Mouse (Mus musculus) frontal cortex, postnatal 25 days (tissue): ENCODE measurements at regions not wholly inside any gene's neighbourhood (a gene's known extent, or its start where the extent isn't known, plus 50 kb on each side); places are given as distances from the start of the nearest gene placed in this dataset.

ENCODE experiments used
- DNase-seq, 2 experiments: peaks; one replicate each; pipeline ENCODE4 v3.0.0; 2022; ENCODE audit warnings: low spot score in 2 of 2

DNA sequence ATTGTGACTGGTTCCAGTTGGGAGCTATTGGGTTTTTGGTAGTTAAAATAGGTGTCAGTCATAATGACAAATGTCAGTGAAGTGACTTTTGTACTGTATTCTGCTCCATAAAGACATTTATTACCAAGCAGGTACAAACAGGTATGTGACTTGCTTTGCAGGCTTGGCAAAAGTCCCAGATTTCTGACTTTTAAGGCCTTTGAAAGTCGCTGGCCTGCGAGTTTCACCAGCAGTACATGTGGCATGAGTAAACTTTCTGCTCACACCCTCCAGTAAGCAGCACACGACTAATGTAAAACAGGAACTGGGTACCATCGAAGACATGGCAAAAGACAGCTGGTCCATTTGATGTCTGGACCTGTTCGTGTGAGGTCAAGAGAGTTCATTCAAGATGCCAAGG is 659.2 kb downstream of the Zfp706 start:
- DNase-seq = no peak

DNA sequence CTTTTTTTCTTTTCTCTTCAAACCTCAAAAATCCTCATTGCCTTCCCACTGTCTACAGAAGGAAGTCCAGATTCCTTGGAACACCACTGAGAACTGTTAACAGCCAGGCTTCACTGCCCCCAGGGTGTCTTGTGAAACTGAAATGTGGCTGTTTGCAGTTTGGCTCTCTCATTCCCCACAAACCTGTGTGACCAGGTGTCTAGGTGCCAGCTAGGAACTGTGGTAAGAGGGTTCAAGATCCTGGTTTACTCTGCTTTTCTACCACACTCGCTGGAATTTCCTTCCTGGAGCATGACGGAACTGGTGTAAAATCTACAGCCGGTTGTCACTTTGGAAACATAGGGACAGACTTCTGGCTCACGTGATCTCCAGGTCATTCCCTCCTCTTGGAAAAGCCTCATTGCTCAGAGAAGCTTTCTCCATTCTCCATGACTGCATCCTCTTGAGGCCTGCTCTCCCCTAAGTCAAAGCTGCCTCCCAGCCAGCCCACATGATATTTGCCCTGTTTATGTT is 660.2 kb downstream of the Zfp706 start:
- DNase-seq = no peak

DNA sequence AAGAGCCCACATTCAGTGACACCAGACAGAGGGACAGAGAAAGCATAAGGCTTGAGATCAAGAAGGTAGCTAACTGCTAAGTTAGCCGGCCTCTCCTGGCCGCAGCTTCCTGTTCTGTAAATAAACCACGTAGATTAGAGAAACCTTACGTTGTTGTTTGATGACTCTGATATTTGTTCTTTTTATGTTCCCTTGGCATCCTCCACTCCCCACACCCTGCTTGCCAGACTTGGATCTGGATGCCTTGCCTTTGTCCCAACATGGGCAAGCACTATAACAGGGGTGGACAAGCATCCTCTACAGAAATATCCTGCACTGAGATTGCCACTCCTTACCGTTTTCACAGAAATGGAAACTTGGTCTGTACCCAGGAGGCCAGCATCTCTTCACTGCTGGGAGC is 661.4 kb downstream of the Zfp706 start:
- no peak for DNase-seq

DNA sequence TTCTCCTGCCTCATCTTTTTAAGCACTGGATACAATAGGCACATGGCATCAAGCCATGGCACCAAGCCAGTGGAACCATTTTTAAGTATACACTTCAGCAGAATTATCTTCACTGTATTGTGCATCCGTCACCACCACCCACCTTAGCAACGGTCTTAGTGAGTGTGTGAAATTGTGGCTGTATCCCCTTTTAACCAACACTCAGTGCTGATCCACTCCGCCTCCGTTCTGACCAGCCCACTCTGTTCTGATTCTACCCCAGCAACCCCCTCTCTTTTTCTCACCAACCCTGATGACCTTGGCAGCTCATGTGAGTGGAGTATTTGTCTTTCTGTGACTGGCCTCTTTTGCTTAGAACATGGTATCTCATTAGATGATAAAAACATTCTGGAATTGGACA is 662.2 kb downstream of the Zfp706 start:
- peak in 1 of 2 experiments; percentile 19 for DNase-seq

DNA sequence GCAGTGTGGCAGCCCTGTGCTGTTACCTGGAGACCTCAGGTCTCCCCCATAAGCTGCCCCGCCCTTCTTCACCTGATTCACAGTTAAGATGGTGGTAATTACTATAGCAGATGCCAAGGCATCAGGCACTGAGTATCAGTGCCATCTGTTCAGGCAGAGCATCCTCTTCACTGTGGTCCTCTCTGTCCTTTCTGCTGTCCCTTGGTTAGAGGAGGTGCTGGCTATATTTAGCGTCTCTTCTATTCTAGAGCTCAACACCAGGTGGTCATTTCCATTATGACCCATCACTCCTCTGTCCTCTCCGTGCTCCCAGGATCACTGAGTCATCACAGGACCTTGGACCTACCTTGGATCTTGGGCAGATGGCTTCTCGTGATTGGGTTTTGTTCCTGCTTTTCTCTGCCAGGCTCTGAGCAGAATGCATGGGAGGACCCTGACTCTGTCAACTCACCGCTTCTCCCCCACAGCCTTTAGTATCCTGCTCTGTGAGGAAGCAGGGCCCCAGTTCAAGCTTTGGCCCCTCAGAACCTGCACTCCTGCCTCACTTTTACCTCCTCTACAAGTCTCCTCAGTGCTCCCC is 667.5 kb downstream of the Zfp706 start:
- DNase-seq = no peak

DNA sequence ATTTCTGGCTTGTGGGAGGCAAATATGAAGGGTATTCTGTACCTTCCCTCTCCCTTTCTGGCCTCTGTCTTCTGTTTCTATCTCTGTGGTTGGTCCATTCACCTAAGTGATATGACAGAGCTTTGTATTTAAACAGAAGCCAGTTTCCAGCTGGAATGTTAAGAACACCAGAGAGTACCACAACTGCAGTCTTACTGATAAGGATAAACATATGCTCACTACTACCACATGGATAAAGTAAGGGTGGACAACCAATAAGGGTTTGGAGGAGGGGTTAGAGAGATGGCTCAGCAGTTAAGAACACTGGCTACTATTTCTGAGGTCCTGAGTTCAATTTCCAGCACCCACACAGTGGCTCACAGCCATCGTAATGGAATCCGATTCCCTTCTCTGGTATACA is 668.8 kb downstream of the Zfp706 start:
- DNase-seq = no peak

DNA sequence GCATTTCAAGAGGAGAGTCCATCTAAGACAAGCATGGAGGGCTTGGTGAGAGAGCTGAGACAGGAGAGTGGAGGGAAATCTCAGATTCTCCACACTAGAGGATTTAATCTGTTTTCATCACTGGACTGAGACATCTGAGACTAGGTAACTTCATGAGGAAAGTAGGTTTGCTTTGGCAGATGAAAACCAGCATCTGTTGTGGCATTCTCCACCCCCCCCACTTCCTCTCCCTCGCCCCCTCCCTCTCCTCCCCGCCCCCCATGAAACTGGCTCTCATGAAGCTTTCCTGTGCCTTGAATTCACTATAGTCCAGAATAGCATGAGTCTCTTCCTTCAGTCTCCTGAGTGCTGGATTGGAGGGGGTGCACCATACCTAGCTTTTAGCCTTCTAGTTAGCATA is 670.7 kb downstream of the Zfp706 start:
- DNase-seq = no peak

DNA sequence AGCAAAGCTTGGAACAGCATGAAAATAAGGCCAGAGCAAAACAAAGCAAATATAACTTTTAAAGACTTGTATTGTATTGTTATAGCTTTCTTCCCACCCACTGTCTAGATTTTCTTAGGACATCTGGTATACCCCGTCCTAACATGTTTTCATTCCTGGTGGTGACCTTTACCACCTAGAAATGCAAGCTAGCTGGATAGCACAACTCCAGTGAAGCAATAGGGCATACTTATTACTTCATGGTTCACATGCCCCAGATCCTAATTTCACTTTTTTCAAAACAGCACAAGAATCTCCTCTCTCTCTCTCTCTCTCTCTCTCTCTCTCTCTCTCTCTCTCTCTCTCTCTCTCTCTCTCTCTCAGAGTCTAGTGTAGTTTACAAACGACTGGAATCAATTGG is 672.5 kb downstream of the Zfp706 start:
- DNase-seq = no peak

DNA sequence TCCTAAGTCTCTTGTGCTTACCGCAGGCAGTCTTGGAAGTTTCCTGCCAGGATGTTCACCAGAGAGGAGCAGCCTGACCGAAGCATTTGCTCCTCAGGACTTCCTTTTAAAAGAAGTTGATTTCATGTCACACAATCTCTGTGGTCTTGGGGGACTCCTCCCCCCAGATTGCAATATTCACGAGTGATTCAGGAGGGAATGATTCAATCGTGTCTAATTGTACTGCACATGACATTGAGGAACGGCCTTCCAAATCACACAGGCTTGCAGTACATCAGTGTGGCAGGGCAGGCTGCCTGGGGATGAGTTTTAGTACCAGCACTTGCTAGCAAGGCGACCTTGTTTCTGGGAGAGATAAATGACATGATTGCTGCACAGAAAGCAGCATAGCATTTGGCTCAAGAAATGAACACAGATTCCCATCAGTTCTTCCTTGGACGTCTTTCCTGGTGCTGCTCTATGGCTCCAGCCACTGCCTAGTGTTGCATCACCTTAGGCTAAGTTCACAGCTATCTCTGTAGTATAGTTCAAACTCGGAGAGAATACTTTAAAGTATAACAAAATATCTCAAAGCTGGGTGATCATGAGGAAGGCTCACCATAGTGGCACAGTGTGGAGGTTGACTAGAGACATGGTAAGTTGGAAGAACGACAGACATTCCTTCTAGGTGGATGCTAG is 673.0 kb downstream of the Zfp706 start:
- no peak for DNase-seq

DNA sequence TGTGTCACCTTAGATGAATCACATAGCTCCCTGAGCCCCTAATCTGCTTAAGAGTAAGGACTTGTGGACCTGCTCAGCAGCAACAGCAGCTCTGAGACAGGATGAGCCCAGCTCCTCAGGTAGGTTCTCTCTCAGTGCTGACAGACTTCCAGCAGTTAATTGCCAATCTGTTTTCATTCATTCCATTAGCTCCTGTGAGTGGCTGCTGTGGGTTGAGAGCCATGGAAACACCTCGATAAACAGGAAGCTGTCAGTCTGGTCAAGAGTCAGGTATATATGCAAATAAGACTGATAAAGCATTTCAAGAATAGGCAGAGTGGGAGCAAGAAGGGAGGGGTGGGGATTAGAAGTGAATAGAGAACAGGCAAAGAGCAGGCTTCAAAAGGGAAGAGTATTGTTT is 673.7 kb downstream of the Zfp706 start:
- DNase-seq = no peak

DNA sequence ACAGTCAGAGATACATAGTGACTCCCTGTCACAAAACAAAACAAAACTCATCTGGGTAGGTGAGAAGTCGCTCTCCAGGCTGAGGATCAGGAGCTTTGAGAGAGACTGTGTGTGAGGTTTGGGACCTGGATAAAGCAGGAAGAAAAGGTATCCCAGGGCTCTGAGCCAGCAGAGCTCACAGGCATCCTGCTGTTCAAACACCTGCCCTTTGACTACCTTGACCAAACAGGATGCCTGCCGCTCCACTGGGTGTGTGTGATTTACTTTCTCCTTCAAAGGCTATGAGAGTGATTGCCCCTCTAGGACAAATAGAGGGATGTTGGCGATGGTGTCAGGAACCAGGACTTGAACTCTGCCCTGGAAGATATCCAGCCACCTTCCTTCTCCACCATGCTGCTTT is 674.3 kb downstream of the Zfp706 start:
- no peak for DNase-seq
